Mouse (Mus musculus): ENCODE measurements around the gene Jak1. TPM values are rescaled to one million over a fixed set of nuclear protein-coding genes. Genes with fewer than 3 reads are reported as not detected.

The Jak1 gene
- polyA plus RNA-seq, 1 experiment from 2014 or later: 66.3 TPM

- H3K9me3 ChIP-seq: no peaks in the 10 kb centered on the region
- H3K4me1 ChIP-seq (replicated peaks): peaks cover 11% of the 10 kb centered on the region
- H3K4me3 ChIP-seq: no peak overlapping the region
- ATAC-seq (ENCODE audit: low FRiP score): no peak
- 92% methylated on average over 2 of the region's 2 CpGs for WGBS
- 0 out of 2 replicates have a peak, but pooled peaks cover under 1% of the 10 kb centered on the region for H3K36me3 ChIP-seq
- H3K27me3 ChIP-seq: no peaks in the 10 kb centered on the region
- H3K9ac ChIP-seq: no peak overlapping the region
- no peak overlapping the region for H3K4me2 ChIP-seq
- H3K27ac ChIP-seq: no peak overlapping the region
These were observed 68.7 kb downstream of the Jak1 start for GRCm38 (mm10) chr4:101196407-101196806.

- H3K4me2 ChIP-seq: no peak overlapping the region
- 0 out of 2 replicates have a peak, but pooled peaks cover 6% of the 10 kb centered on the region for H3K36me3 ChIP-seq
- H3K4me1 ChIP-seq (replicated peaks): peaks cover 12% of the 10 kb centered on the region
- WGBS: 88% methylated on average over 1 of the region's 1 CpGs
- no peak overlapping the region for H3K27ac ChIP-seq
- ATAC-seq (ENCODE audit: low FRiP score): no peak
- H3K27me3 ChIP-seq: no peaks in the 10 kb centered on the region
- no peak overlapping the region for H3K4me3 ChIP-seq
- no peaks in the 10 kb centered on the region for H3K9me3 ChIP-seq
- no peak overlapping the region for H3K9ac ChIP-seq
These were observed 70.9 kb downstream of the Jak1 start for GRCm38 (mm10) chr4:101194170-101194569.

GRCm38 (mm10) chr4:101192241-101192976 lies 72.7 kb downstream of the Jak1 start:
- no peak overlapping the region for H3K4me3 ChIP-seq
- H3K9me3 ChIP-seq: no peaks in the 10 kb centered on the region
- no peak for ATAC-seq (ENCODE audit: low FRiP score)
- peaks cover 5% of the 10 kb centered on the region; the same call in 1 of the 2 replicates for H3K4me1 ChIP-seq (replicated peaks)
- 0 out of 2 replicates have a peak, but pooled peaks cover 12% of the 10 kb centered on the region for H3K36me3 ChIP-seq
- WGBS: 92% methylated on average over 5 of the region's 5 CpGs
- no peak overlapping the region for H3K9ac ChIP-seq
- H3K4me2 ChIP-seq: no peak overlapping the region
- H3K27ac ChIP-seq: no peak overlapping the region
- H3K27me3 ChIP-seq: no peaks in the 10 kb centered on the region

GRCm38 (mm10) chr4:101187381-101187780 lies 77.7 kb downstream of the Jak1 start:
- Histone ChIP-seq H3K9ac (no peak overlapping the region), H3K36me3 (peaks cover 27% of the 10 kb centered on the region; the same call in 1 of the 2 replicates), H3K27me3 (no peaks in the 10 kb centered on the region), H3K27ac (no peak overlapping the region), H3K4me1 (replicated peaks) (peaks cover 5% of the 10 kb centered on the region; the same call in 1 of the 2 replicates), H3K4me3 (no peak overlapping the region), H3K4me2 (no peak overlapping the region), H3K9me3 (no peaks in the 10 kb centered on the region)
- ATAC-seq (ENCODE audit: low FRiP score): no peak
- WGBS: 86% methylated on average over 4 of the region's 4 CpGs

- no peak overlapping the region for H3K27ac ChIP-seq
- no peaks in the 10 kb centered on the region for H3K27me3 ChIP-seq
- peaks cover 5% of the 10 kb centered on the region; the same call in 1 of the 2 replicates for H3K4me1 ChIP-seq (replicated peaks)
- no peak overlapping the region for H3K4me3 ChIP-seq
- no peaks in the 10 kb centered on the region for H3K9me3 ChIP-seq
- peaks cover 32% of the 10 kb centered on the region; the same call in 1 of the 2 replicates for H3K36me3 ChIP-seq
- no peak overlapping the region for H3K4me2 ChIP-seq
- no peak overlapping the region for H3K9ac ChIP-seq
- 91% methylated on average over 5 of the region's 5 CpGs for WGBS
- no peak for ATAC-seq (ENCODE audit: low FRiP score)
These were observed 78.5 kb downstream of the Jak1 start for GRCm38 (mm10) chr4:101186591-101186990.

- Histone ChIP-seq H3K4me3 (no peak overlapping the region), H3K4me1 (replicated peaks) (peaks cover 5% of the 10 kb centered on the region; the same call in 1 of the 2 replicates), H3K27ac (no peak overlapping the region), H3K4me2 (no peak overlapping the region), H3K36me3 (peaks cover 26% of the 10 kb centered on the region; the same call in 1 of the 2 replicates), H3K9me3 (no peaks in the 10 kb centered on the region), H3K9ac (no peak overlapping the region), H3K27me3 (no peaks in the 10 kb centered on the region)
- 72% methylated on average over 3 of the region's 3 CpGs for WGBS
- ATAC-seq (ENCODE audit: low FRiP score): no peak
These were observed 79.9 kb downstream of the Jak1 start for GRCm38 (mm10) chr4:101185216-101185615.

- no peak overlapping the region for H3K4me2 ChIP-seq
- no peaks in the 10 kb centered on the region for H3K4me1 ChIP-seq (replicated peaks)
- no peak overlapping the region for H3K4me3 ChIP-seq
- no peaks in the 10 kb centered on the region for H3K27me3 ChIP-seq
- H3K27ac ChIP-seq: no peak overlapping the region
- WGBS: 78% methylated on average over 8 of the region's 9 CpGs
- no peak for ATAC-seq (ENCODE audit: low FRiP score)
- H3K9me3 ChIP-seq: no peaks in the 10 kb centered on the region
- H3K36me3 ChIP-seq: peaks cover 27% of the 10 kb centered on the region; the same call in 1 of the 2 replicates
- no peak overlapping the region for H3K9ac ChIP-seq
These were observed 82.5 kb downstream of the Jak1 start for GRCm38 (mm10) chr4:101182603-101183011.

GRCm38 (mm10) chr4:101180681-101181080 lies 84.4 kb downstream of the Jak1 start:
- H3K4me3 ChIP-seq: no peak overlapping the region
- no peak overlapping the region for H3K4me2 ChIP-seq
- 77% methylated on average over 5 of the region's 5 CpGs for WGBS
- H3K9me3 ChIP-seq: no peaks in the 10 kb centered on the region
- H3K4me1 ChIP-seq (replicated peaks): no peaks in the 10 kb centered on the region
- no peaks in the 10 kb centered on the region for H3K27me3 ChIP-seq
- H3K9ac ChIP-seq: no peak overlapping the region
- peaks cover 30% of the 10 kb centered on the region for H3K36me3 ChIP-seq
- no peak overlapping the region for H3K27ac ChIP-seq
- ATAC-seq (ENCODE audit: low FRiP score): no peak

- no peak for ATAC-seq (ENCODE audit: low FRiP score)
- Histone ChIP-seq H3K9me3 (no peaks in the 10 kb centered on the region), H3K9ac (no peak overlapping the region), H3K4me1 (replicated peaks) (no peaks in the 10 kb centered on the region), H3K4me2 (no peak overlapping the region), H3K27me3 (no peaks in the 10 kb centered on the region), H3K36me3 (peaks cover 33% of the 10 kb centered on the region), H3K27ac (no peak overlapping the region), H3K4me3 (no peak overlapping the region)
- WGBS: 76% methylated on average over 6 of the region's 6 CpGs
These were observed 85.2 kb downstream of the Jak1 start for GRCm38 (mm10) chr4:101179836-101180235.

GRCm38 (mm10) chr4:101179076-101179475 lies 86.0 kb downstream of the Jak1 start:
- H3K9ac ChIP-seq: no peak overlapping the region
- 64% methylated on average over 5 of the region's 5 CpGs for whole genome bisulfite sequencing
- H3K27me3 ChIP-seq: no peaks in the 10 kb centered on the region
- H3K9me3 ChIP-seq: no peaks in the 10 kb centered on the region
- no peaks in the 10 kb centered on the region for H3K4me1 ChIP-seq (replicated peaks)
- H3K36me3 ChIP-seq: peaks cover 39% of the 10 kb centered on the region
- H3K27ac ChIP-seq: no peak overlapping the region
- no peak for ATAC-seq (ENCODE audit: low FRiP score)
- no peak overlapping the region for H3K4me2 ChIP-seq
- H3K4me3 ChIP-seq: no peak overlapping the region

GRCm38 (mm10) chr4:101177796-101178195 lies 87.3 kb downstream of the Jak1 start:
- H3K27me3 ChIP-seq: no peaks in the 10 kb centered on the region
- H3K9ac ChIP-seq: no peak overlapping the region
- H3K27ac ChIP-seq: no peak overlapping the region
- H3K4me3 ChIP-seq: no peak overlapping the region
- no peaks in the 10 kb centered on the region for H3K4me1 ChIP-seq (replicated peaks)
- H3K4me2 ChIP-seq: no peak overlapping the region
- H3K9me3 ChIP-seq: no peaks in the 10 kb centered on the region
- H3K36me3 ChIP-seq: peaks cover 35% of the 10 kb centered on the region
- ATAC-seq (ENCODE audit: low FRiP score): no peak
- WGBS: 85% methylated on average over 3 of the region's 3 CpGs

GRCm38 (mm10) chr4:101176123-101176522 lies 89.0 kb downstream of the Jak1 start:
- no peaks in the 10 kb centered on the region for H3K9me3 ChIP-seq
- no peak for ATAC-seq (ENCODE audit: low FRiP score)
- no peaks in the 10 kb centered on the region for H3K4me1 ChIP-seq (replicated peaks)
- WGBS: 84% methylated on average over 6 of the region's 6 CpGs
- H3K4me3 ChIP-seq: no peak overlapping the region
- H3K4me2 ChIP-seq: no peak overlapping the region
- H3K9ac ChIP-seq: no peak overlapping the region
- no peaks in the 10 kb centered on the region for H3K27me3 ChIP-seq
- no peak overlapping the region for H3K27ac ChIP-seq
- H3K36me3 ChIP-seq: peaks cover 32% of the 10 kb centered on the region

Measured in hindbrain, embryonic 13.5 days (tissue).